Mouse (Mus musculus) heart, adult 2 months (tissue): ENCODE results near the gene Tbx1. TPM values are rescaled to one million over a fixed set of nuclear protein-coding genes. Genes with fewer than 3 reads are reported as not detected.
A peak's percentile ranks its signal among the peaks of the same experiment; 100 is the strongest.

Experiments used
- DNase-seq, 2 experiments: peaks; one replicate each; pipeline ENCODE4 v3.0.0; 2021
- H3K27ac ChIP-seq: fragments of 200-600 bp; 2 replicates; pipeline ENCODE4 v1.8.1; 2022
- H3K27me3 ChIP-seq: fragments of 200-500 bp; 2 replicates; pipeline ENCODE4 v1.6.1; 2012; ENCODE audit warnings: mild to moderate bottlenecking, low read length, inconsistent platforms, mixed read lengths; ENCODE audit not compliant: control insufficient read depth, insufficient read depth
- H3K36me3 ChIP-seq: fragments of 200-500 bp; 2 replicates; pipeline ENCODE4 v1.6.1; 2012; ENCODE audit warnings: low read length, inconsistent platforms; ENCODE audit not compliant: control insufficient read depth, insufficient read depth
- H3K4me1 ChIP-seq: fragments of 200-500 bp; 2 replicates; pipeline ENCODE4 v1.6.1; 2011; ENCODE audit warnings: low read length; ENCODE audit not compliant: control insufficient read depth, insufficient read depth
- H3K4me3 ChIP-seq: fragments of 200-600 bp; 2 replicates; pipeline ENCODE4 v1.8.1; 2022
- H3K79me2 ChIP-seq: fragments of 200-500 bp; replicated peaks from 2 replicates; pipeline ENCODE4 v1.6.1; 2012; ENCODE audit warnings: mild to moderate bottlenecking, inconsistent platforms, low read length, moderate library complexity, mixed read lengths; ENCODE audit not compliant: control insufficient read depth, insufficient read depth
- H3K9ac ChIP-seq: fragments of 200-500 bp; 2 replicates; pipeline ENCODE4 v1.6.1; 2012; ENCODE audit warnings: low read depth, mild to moderate bottlenecking, control low read depth, inconsistent platforms, low read length, mixed read lengths
- CTCF ChIP-seq: fragments of 200-600 bp; IDR thresholded peaks from 2 replicates; pipeline ENCODE4 v1.8.1; 2022; ENCODE audit warnings: antibody characterized with exemption, mild to moderate bottlenecking, moderate library complexity
- EP300 ChIP-seq: fragments of 200-500 bp; IDR thresholded peaks from 2 replicates; pipeline ENCODE4 v1.6.1; 2011; ENCODE audit warnings: low read depth, low read length, control low read depth; ENCODE audit not compliant: insufficient read depth
- POLR2A ChIP-seq: fragments of 200-500 bp; IDR thresholded peaks from 2 replicates; pipeline ENCODE4 v1.6.1; 2011; ENCODE audit warnings: mild to moderate bottlenecking, low read depth, low read length, control low read depth; ENCODE audit not compliant: insufficient read depth
- WGBS: fragments of 180-500 bp; shearing (Covaris S2); methylation state at CpG from one replicate; pipeline ENCODE4 v1.1.7; 2018; 5-methylcytosine and 5-hydroxymethylcytosine counted together
- intact Hi-C: fragments of 180-260 bp; cut with DNase I; formaldehyde crosslinking; loops from one replicate; pipeline ENCODE4 v1.15.1; 2025
- polyA plus RNA-seq: library from polyadenylated mRNA; depleted of rRNA; stranded (reverse); fragments of >200 nt; gene quantifications from 2 replicates; pipeline ENCODE4 v1.2.3, GENCODE M21; 2012
- total RNA-seq, 2 experiments: library from RNA; stranded (reverse); gene quantifications; 2 replicates each; pipeline ENCODE4 v1.2.3; 2021

Gene Tbx1
- total and polyA plus RNA-seq, 3 experiments, result 0.68 to 1.3 (median 1.1) TPM

DNA sequence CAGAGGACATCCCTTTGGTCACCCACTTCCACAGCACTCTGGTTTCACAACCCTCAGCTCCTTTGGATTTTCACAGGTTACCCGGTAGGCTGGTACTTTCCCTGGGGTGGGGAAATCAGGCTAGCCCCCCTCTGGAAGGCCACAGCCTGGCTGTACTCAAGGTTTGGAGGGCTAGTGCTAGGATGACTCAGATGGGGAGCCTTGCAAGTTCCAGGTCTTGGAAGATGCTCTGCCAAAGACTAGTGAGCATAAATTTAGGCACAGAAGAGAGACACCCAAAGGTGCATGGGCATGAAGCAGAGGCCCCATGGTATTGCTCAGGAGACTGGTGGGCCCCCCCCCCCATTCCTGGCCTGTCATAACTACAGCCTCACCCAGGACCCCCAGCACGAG is 38.5 kb upstream of the Tbx1 start:
- intact Hi-C loops, result loop anchor here (5.0 kb wide), 3 partner anchors 168 to 228 kb away; partner anchors contain the start of genes Cdc45 and Ufd1
- no peak for DNase-seq
- Histone ChIP-seq H3K27me3 (peaks cover 2% of the 10 kb centered on the region; the same call in 1 of the 2 replicates), H3K9ac (peak overlapping the region; percentile 86), H3K4me3 (peak overlapping the region; percentile 66), H3K4me1 (no peaks in the 10 kb centered on the region), H3K36me3 (no peaks in the 10 kb centered on the region), H3K79me2 (no peaks in the 10 kb centered on the region), H3K27ac (no peak overlapping the region; the same call in 1 of the 2 replicates)
- 55% methylated on average over 2 of the region's 2 CpGs for WGBS
- TF ChIP-seq CTCF, result no peak
- no peak for TF ChIP-seq EP300
- no peak for TF ChIP-seq POLR2A

DNA sequence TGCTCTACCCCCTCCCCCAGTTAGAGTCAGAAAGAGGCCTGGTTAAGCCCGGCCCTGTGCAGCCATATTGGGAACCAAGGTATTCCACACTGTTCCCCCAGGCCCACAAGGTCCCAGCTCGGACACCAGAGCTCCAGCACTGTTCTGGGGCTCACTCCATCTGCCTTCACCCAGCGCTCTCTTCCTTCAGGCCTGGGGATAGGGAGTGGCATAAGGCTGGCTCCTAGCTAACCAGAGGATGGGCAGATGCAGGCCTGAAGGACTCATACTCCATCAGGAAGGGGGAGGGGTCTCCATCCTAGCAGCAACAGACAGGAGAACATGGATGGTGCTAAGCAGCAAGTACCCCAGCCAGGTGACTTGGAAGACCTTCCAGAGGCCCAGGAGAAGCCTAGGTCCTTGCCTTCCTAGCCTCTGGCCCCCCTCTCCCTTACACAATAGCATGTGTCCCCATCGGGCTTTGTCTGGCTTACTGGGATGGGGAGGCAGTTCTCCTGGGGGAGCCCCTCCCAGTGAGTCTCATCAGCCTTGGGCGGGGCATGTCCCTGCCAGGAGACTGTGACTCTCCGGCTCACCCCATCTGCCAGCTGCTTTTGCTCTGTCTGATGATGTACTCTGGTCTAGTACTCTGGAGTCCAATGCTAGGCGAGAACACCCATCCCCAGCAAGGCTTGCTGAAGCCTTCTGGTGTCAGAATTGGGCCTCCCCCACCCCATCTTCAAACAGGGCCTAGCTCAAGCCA is 37.9 kb upstream of the Tbx1 start:
- Histone ChIP-seq H3K4me1 (no peaks in the 10 kb centered on the region), H3K27ac (no peak overlapping the region), H3K36me3 (no peaks in the 10 kb centered on the region), H3K27me3 (peaks cover 2% of the 10 kb centered on the region; the same call in 1 of the 2 replicates), H3K9ac (peak overlapping the region; percentile 9; the same call in 1 of the 2 replicates), H3K4me3 (peak overlapping the region; percentile 66; the same call in 1 of the 2 replicates), H3K79me2 (no peaks in the 10 kb centered on the region)
- WGBS, result 76% methylated on average over 7 of the region's 7 CpGs
- no peak for TF ChIP-seq EP300
- TF ChIP-seq CTCF, result no peak
- no peak for TF ChIP-seq POLR2A
- intact Hi-C loops, result loop anchor here (5.0 kb wide), 3 partner anchors 169 to 229 kb away; partner anchors contain the start of genes Cdc45 and Ufd1
- peak; percentile 30 to 33 for DNase-seq

GRCm38 (mm10) chr16:18627163-18627562 is 36.7 kb upstream of the Tbx1 start:
- no peak for DNase-seq
- Histone ChIP-seq H3K27ac (no peak overlapping the region), H3K79me2 (no peaks in the 10 kb centered on the region), H3K4me1 (no peaks in the 10 kb centered on the region), H3K9ac (no peak overlapping the region), H3K4me3 (no peak overlapping the region), H3K27me3 (peaks cover 2% of the 10 kb centered on the region; the same call in 1 of the 2 replicates), H3K36me3 (no peaks in the 10 kb centered on the region)
- no peak for TF ChIP-seq EP300
- no peak for TF ChIP-seq CTCF
- no peak for TF ChIP-seq POLR2A
- WGBS, result 50% methylated on average over 3 of the region's 3 CpGs
- intact Hi-C loops, result loop anchor here (2.0 to 5.0 kb wide), 4 partner anchors 52 to 230 kb away; partner anchors contain the start of genes Cdc45 and Ufd1

DNA sequence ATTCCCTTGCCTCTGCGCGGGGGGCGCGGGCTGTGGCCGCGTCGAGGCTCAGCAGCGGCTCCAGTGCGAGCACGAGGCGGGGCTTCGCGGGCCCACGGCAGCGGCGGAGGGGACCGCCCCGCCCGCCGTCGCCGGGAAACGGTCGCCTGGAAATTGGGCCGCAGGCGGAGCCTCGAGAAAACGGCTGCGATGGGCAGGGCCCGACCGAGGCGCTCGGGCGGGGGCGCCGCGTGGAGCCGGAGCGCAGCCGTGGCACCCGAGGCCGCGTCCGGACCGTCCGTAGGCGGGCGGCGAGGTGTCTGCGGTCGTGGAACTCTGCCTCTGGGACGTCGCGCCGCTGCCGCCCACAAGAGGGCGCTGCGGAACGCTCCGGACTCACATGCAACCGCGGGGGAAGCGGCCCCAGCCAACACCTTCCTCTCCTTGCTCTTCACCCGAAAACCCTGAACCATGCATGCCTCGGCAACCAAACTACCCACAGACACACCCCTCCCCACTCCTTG is 36.0 kb upstream of the Tbx1 start, which contains the start of gene Gm49601:
Gm49601 (minus strand) TSS at position 52 of the 503 bp plus-strand sequence.
- intact Hi-C loops, result loop anchor here (2.0 to 5.0 kb wide), 4 partner anchors 52 to 231 kb away; partner anchors contain the start of genes Cdc45 and Ufd1

DNA sequence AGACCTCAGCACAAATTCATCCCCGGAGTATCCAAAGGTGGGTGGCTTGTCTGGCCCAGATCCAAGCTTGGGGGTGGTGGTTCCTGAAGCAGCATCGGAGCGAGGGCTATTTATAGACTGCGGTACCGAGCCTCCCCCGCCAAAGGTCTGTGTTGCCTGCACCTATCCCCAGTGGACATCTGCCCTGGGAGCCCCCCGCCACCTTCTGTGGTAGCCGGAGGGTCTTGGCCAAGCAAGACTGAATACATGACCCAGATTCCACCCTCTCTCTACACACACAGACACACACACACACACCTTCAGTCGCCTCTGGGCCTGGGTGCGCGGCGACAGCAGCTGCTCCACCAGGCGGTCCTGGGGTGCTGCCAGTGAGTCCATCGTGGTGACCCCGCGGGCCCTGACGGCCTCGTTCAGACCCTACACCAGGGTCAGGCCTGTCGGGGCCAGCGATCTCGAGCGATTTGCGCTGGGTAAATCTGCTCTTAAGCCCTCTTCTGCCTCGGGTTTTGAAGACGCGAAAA is 35.4 kb upstream of the Tbx1 start:
- peaks cover 2% of the 10 kb centered on the region; the same call in 1 of the 2 replicates for H3K27me3 ChIP-seq
- peak overlapping the region; percentile 55 for H3K4me3 ChIP-seq
- 15% methylated on average over 26 of the region's 26 CpGs for WGBS
- intact Hi-C loops, result loop anchor here (2.0 to 5.0 kb wide), 4 partner anchors 53 to 231 kb away; partner anchors contain the start of genes Cdc45 and Ufd1
- no peak for DNase-seq
- TF ChIP-seq POLR2A, result no peak
- TF ChIP-seq EP300, result no peak
- no peak for TF ChIP-seq CTCF
- peak overlapping the region; percentile 17; the same call in 1 of the 2 replicates for H3K27ac ChIP-seq
- no peaks in the 10 kb centered on the region; the same call in 1 of the 2 replicates for H3K4me1 ChIP-seq
- no peaks in the 10 kb centered on the region for H3K79me2 ChIP-seq
- H3K36me3 ChIP-seq, result no peaks in the 10 kb centered on the region
- H3K9ac ChIP-seq, result peak overlapping the region; percentile 37; the same call in 1 of the 2 replicates

More for the DNA sequence above, 36.0 kb upstream of the Tbx1 start, which contains the start of gene Gm49601:
- no peaks in the 10 kb centered on the region for H3K36me3 ChIP-seq
- under 1% methylated on average over 65 of the region's 65 CpGs for WGBS
- peak within 1 kb of the TSS; percentile 55 for H3K4me3 ChIP-seq
- peak within 1 kb of the TSS; percentile 37 for H3K9ac ChIP-seq
- no peak for TF ChIP-seq EP300
- no peak for TF ChIP-seq POLR2A
- no peak; the same call in 1 of the 2 replicates for TF ChIP-seq CTCF
- no peaks in the 10 kb centered on the region for H3K4me1 ChIP-seq
- H3K27ac ChIP-seq, result peak within 1 kb of the TSS; percentile 17; the same call in 1 of the 2 replicates
- peak; percentile 88 to 90 for DNase-seq
- H3K79me2 ChIP-seq, result no peaks in the 10 kb centered on the region
- peaks cover 2% of the 10 kb centered on the region; the same call in 1 of the 2 replicates for H3K27me3 ChIP-seq

DNA sequence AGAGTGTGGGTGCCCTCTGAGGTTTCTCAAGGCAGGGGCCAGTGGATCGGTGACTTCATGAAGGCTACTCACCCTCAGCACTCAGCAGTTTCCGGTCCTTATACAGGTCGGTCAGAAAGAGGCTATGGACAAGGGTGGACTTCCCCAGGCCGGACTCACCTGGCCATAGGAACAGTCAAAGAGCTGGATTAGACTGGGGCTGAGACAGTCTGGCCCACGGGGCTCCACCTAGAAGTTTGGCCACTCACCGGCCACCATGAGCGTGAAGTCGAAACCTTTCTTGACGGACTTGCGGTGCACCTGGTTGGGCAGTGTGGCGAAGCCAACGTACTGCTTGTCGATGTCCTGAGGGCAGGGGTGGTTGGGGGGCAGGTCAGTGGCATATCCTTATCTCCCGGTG is 34.6 kb upstream of the Tbx1 start:
- Histone ChIP-seq H3K27ac (no peak overlapping the region), H3K4me1 (no peaks in the 10 kb centered on the region; the same call in 1 of the 2 replicates), H3K36me3 (no peaks in the 10 kb centered on the region), H3K4me3 (no peak overlapping the region), H3K27me3 (peaks cover 4% of the 10 kb centered on the region; the same call in 1 of the 2 replicates), H3K79me2 (no peaks in the 10 kb centered on the region), H3K9ac (no peak overlapping the region)
- WGBS, result 64% methylated on average over 14 of the region's 14 CpGs
- DNase-seq, result no peak
- intact Hi-C loops, result loop anchor here (5.0 kb wide), 3 partner anchors 172 to 232 kb away; partner anchors contain the start of genes Cdc45 and Ufd1
- no peak for TF ChIP-seq POLR2A
- TF ChIP-seq EP300, result no peak
- no peak for TF ChIP-seq CTCF
